Mouse (Mus musculus) neural tube, embryonic 15.5 days (tissue): ENCODE data around the gene Ttyh3. TPM values are rescaled to one million over a fixed set of nuclear protein-coding genes. Genes with fewer than 3 reads are reported as not detected.

Source experiments
- ATAC-seq: fragments of 200-750 bp; cut with Nextera tagmentation; 2 replicates; pipeline ENCODE4 v1.8.0; 2017; ENCODE audit warnings: mild to moderate bottlenecking, moderate TSS enrichment, moderate library complexity; ENCODE audit not compliant: low FRiP score
- H3K27ac ChIP-seq: fragments of 300-500 bp; sonication (generic); replicated peaks from 2 replicates; pipeline ENCODE4 v1.5.1; 2015; ENCODE audit warnings: mild to moderate bottlenecking, inconsistent platforms
- H3K27me3 ChIP-seq: fragments of 300-500 bp; sonication (generic); replicated peaks from 2 replicates; pipeline ENCODE4 v1.6.1; 2015; ENCODE audit warnings: inconsistent platforms
- H3K36me3 ChIP-seq: fragments of 300-500 bp; sonication (generic); 2 replicates; pipeline ENCODE4 v1.6.1; 2015; ENCODE audit warnings: inconsistent platforms
- H3K4me1 ChIP-seq: fragments of 300-500 bp; sonication (generic); 2 replicates; pipeline ENCODE4 v1.6.1; 2015; ENCODE audit warnings: inconsistent platforms
- H3K4me2 ChIP-seq: fragments of 300-500 bp; sonication (generic); 2 replicates; pipeline ENCODE4 v1.6.1; 2015; ENCODE audit warnings: inconsistent platforms, mild to moderate bottlenecking, moderate library complexity
- H3K4me3 ChIP-seq: fragments of 300-500 bp; sonication (generic); replicated peaks from 2 replicates; pipeline ENCODE4 v1.5.1; 2015; ENCODE audit warnings: mild to moderate bottlenecking, inconsistent platforms
- H3K9ac ChIP-seq: fragments of 300-500 bp; sonication (generic); replicated peaks from 2 replicates; pipeline ENCODE4 v1.6.1; 2015; ENCODE audit warnings: mild to moderate bottlenecking, inconsistent platforms
- H3K9me3 ChIP-seq: fragments of 300-500 bp; sonication (generic); replicated peaks from 2 replicates; pipeline ENCODE4 v1.6.1; 2016; ENCODE audit warnings: inconsistent platforms
- WGBS: fragments of 180-500 bp; shearing (Covaris S2); methylation state at CpG from one replicate; pipeline ENCODE4 v1.1.7; 2015; ENCODE audit warnings: mixed read lengths; 5-methylcytosine and 5-hydroxymethylcytosine counted together
- polyA plus RNA-seq: library from polyadenylated mRNA; unstranded; fragments of >200 nt; fragmentation: Nextera tagmentation; extraction: Ambion mirVana; gene quantifications from 2 replicates; pipeline ENCODE4 v1.2.1, GENCODE M21; 2015

The Ttyh3 gene
- polyA plus RNA-seq, 1 experiment from 2014 or later: 63.9 TPM

DNA sequence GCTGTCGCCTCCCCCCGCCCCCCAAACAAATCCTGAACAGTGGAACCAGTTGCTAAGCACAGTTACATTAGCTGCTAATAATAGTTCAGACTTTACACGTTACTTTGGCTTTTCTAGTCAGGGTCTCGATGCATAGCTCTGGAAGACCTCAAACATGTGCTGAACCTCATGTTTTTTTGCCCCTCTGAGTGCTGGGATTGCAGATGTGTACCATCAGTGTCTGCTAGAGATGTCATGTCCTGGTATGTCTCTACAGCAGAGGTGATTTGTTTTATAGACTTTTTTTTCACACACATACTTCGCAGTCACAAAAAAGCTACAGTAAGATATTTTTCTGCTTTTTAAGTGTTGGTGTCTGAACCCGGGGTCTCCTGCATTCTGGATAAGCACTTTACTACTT, 23.3 kb upstream of the Ttyh3 start:
- H3K9ac ChIP-seq: no peak overlapping the region
- H3K9me3 ChIP-seq: no peaks in the 10 kb centered on the region
- no peak overlapping the region for H3K27ac ChIP-seq
- H3K4me2 ChIP-seq: no peak overlapping the region
- peaks cover 14% of the 10 kb centered on the region for H3K4me1 ChIP-seq
- peaks cover 60% of the 10 kb centered on the region for H3K36me3 ChIP-seq
- 95% methylated on average over 6 of the region's 6 CpGs for WGBS
- ATAC-seq: no peak
- H3K27me3 ChIP-seq: no peaks in the 10 kb centered on the region
- H3K4me3 ChIP-seq: no peak overlapping the region

DNA sequence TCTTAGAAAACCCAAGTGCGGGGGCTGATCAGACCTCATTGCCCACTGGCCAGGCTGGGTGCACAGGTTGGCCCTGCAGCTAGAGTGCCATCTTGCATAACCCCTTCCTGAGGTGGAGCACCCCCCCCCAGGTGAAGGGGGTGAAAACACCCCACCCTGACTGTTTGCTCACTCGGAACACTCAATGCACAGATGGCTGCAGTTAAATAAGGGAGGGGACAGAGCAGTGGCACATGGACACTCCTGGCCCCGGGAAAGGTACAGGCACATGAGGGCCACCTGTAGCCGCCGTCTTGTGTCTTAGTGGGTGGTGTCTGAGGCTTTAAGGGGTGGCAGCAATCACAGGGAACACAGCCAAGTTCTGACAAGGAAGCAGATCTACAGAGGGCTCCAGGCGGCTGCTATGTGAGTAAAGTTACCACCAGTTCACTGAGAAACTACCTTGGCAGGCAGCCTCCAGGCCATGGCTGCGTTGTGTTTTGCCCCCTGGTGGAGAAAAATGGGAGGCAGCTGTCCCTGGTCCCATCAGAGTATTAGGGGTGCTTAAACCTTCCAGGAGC, 14.9 kb upstream of the Ttyh3 start:
- H3K4me2 ChIP-seq: no peak overlapping the region
- WGBS: 55% methylated on average over 7 of the region's 7 CpGs
- peak overlapping the region; percentile 42; the same call in 1 of the 2 replicates for H3K27ac ChIP-seq
- no peak overlapping the region for H3K4me3 ChIP-seq
- ATAC-seq: no peak
- no peak overlapping the region for H3K9ac ChIP-seq
- H3K9me3 ChIP-seq: no peaks in the 10 kb centered on the region
- H3K27me3 ChIP-seq: no peaks in the 10 kb centered on the region
- peaks cover 42% of the 10 kb centered on the region for H3K4me1 ChIP-seq
- H3K36me3 ChIP-seq: peaks cover 18% of the 10 kb centered on the region

DNA sequence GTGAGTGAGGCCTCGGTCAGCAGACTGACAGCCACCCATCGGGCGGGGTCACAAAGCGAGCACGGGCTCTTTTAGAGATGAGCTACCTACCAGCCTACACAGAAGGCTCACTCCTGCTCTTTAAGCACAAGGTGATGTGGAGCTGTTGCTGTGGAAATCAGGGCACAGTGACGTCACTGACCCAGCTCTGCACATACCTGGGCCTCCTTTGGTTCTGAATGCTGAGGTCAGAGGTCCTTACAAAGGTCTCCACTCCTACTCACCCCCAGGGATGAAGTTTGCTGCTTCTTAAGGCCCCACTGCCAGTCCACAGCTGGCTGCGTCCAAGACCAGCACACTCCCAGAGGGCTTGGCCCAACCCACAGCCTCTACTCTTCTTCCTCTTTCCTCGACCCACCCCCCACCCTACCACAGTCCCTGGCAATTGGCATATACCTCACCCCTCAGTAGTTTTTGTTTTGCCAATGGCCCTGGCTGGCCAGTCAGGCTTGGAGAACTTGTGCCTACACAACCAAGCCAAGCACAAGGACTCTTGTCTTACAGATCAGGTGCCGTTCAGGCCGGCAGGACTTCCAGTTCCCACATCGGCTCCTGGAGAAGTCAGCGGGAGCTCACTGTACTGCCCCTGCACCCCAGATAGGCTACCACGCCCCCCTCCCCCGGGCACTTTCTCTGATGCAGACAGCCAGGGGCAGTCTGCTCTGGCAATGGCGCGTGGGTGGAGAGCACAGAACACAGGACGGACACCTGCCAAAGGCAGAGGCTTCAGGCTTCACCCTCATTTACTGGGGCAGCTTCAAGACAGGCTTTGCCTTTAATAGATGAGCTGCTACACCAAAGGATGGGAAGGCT, 14.1 kb upstream of the Ttyh3 start:
- H3K27me3 ChIP-seq: no peaks in the 10 kb centered on the region
- peaks cover 42% of the 10 kb centered on the region for H3K4me1 ChIP-seq
- ATAC-seq: no peak
- H3K4me3 ChIP-seq: no peak overlapping the region
- H3K27ac ChIP-seq: no peak overlapping the region
- 71% methylated on average over 17 of the region's 17 CpGs for WGBS
- no peak overlapping the region for H3K9ac ChIP-seq
- H3K4me2 ChIP-seq: no peak overlapping the region
- no peaks in the 10 kb centered on the region for H3K9me3 ChIP-seq
- H3K36me3 ChIP-seq: peaks cover 14% of the 10 kb centered on the region

DNA sequence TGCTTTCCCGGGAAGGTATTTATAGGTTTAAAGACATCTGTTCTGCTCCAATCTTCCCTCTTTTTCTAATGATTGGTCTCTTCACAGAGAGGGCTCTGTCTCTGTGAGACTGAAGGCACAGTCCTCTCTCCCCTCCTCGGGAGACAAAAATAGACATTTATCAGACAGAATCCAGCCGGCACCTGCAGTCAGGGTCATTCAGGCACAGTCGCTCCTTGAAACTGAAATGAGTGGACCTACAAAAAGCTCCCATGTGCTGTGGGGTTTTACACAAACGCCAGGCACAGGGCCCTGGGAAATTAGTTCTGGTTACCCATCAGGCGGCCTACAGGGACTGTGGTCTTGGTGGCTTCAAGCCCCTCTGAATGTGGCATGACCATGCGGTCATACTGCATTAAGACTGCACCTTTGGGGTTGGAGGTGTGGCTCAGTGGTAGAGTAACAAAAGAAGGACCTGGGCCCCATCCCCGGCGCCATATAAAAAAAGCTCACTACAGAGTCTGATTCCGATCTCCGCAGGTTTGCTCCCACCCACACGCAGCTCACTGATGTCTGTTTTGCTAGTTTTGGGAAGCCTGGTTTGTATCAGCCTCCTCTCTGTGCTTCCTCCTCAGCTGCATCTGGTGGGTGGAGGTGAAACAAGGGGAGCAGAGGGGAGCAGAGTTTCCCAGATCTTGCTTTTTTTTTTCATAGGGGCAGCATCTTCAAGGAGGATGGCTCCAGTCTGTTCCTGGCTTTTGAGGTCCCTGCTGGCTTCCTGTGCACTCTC, 13.2 kb upstream of the Ttyh3 start:
- H3K9ac ChIP-seq: no peak overlapping the region
- no peaks in the 10 kb centered on the region for H3K27me3 ChIP-seq
- 51% methylated on average over 12 of the region's 12 CpGs for WGBS
- H3K9me3 ChIP-seq: no peaks in the 10 kb centered on the region
- H3K36me3 ChIP-seq: peaks cover 8% of the 10 kb centered on the region; the same call in 1 of the 2 replicates
- 0 out of 2 replicates have a peak overlapping the region, but pooled peaks have one; percentile 4 for H3K27ac ChIP-seq
- no peak for ATAC-seq
- H3K4me2 ChIP-seq: no peak overlapping the region
- H3K4me3 ChIP-seq: no peak overlapping the region
- peaks cover 42% of the 10 kb centered on the region for H3K4me1 ChIP-seq

DNA sequence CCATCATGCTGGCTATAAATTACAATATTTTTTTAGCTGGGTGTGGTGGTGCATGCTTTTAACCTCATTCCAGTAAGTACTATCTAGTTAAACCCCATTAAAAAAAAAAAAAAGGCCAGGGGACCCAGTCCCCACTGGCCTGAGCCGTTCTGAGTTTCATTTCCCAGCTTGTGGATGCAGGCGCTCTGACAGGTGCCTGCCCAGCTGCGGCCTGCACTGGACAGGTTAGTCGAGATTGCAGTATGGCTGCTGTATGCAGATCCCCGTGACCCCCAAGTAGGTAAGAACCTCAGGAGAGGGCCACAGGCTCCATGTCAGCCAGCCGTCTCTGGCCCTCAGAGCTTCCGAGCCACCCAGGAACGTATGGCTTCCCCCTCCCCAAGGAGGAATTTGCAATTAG, 12.6 kb upstream of the Ttyh3 start:
- H3K9ac ChIP-seq: no peak overlapping the region
- H3K9me3 ChIP-seq: no peaks in the 10 kb centered on the region
- no peak overlapping the region for H3K4me3 ChIP-seq
- 76% methylated on average over 8 of the region's 8 CpGs for WGBS
- H3K4me2 ChIP-seq: no peak overlapping the region
- no peak overlapping the region; the same call in 1 of the 2 replicates for H3K27ac ChIP-seq
- ATAC-seq: no peak
- H3K4me1 ChIP-seq: peaks cover 42% of the 10 kb centered on the region
- H3K36me3 ChIP-seq: peaks cover 6% of the 10 kb centered on the region; the same call in 1 of the 2 replicates
- no peaks in the 10 kb centered on the region for H3K27me3 ChIP-seq

DNA sequence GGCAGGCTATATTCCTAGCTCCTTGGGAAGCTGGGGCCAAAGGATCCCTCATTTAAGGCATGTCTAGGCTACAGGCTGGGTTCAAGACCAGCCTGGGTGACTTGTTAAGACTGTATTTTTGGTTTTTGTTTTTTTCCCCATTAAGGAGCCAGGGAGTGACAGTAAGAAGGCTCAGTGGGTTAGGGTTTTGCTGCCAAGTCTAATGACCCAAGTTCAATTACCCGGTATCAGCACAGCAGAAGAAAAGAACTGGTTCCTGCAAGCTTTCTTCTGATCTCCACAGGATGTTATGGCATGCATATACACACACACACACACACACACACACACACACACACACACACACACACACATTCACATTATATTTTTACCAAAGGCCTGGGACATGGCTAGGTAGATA, 11.6 kb upstream of the Ttyh3 start:
- H3K9ac ChIP-seq: 0 out of 2 replicates have a peak overlapping the region, but pooled peaks have one; percentile 33
- WGBS: 60% methylated on average over 1 of the region's 1 CpGs
- no peak overlapping the region for H3K4me2 ChIP-seq
- H3K9me3 ChIP-seq: no peaks in the 10 kb centered on the region
- peak overlapping the region; percentile 80 for H3K27ac ChIP-seq
- H3K27me3 ChIP-seq: no peaks in the 10 kb centered on the region
- no peak overlapping the region for H3K4me3 ChIP-seq
- peaks cover 42% of the 10 kb centered on the region for H3K4me1 ChIP-seq
- no peaks in the 10 kb centered on the region for H3K36me3 ChIP-seq
- ATAC-seq: no peak

DNA sequence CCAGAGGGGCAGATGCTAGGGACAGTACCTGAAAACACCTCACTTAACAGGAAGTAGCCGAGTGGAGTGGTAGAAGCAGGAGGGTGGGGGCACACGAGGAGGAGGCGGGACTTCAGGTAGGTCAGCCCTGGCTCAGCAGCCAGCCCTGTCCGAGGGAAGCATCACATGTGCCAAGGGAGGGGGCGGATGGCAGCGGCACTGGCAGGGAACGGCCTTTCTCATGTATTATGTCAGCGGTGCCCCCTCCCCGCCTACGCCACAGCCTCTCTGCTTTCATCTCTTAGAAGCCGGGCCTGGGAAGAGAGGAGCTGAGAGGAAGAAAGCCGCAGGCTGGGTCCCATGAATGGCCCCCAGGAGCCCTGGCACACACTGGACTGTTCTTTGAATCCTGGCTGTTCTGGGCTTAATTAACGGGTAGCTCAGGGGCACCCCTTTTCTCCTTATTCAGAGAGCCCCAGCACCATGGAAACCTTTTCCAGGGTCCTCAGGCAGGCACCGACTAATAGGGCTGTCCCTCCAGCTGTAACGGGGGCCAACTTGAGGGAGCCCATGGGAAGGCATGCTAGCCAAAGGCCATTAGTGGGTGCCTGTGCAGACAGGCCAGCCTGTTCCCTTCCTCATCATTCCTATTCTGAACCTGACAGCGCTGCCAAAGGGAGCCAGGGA, 10.9 kb upstream of the Ttyh3 start:
- WGBS: 20% methylated on average over 16 of the region's 16 CpGs
- Histone ChIP-seq H3K27ac (peak overlapping the region; percentile 80), H3K9ac (0 out of 2 replicates have a peak overlapping the region, but pooled peaks have one; percentile 33), H3K9me3 (no peaks in the 10 kb centered on the region), H3K27me3 (no peaks in the 10 kb centered on the region), H3K4me1 (peaks cover 42% of the 10 kb centered on the region), H3K4me3 (no peak overlapping the region), H3K4me2 (peak overlapping the region; percentile 24; the same call in 1 of the 2 replicates), H3K36me3 (no peaks in the 10 kb centered on the region)
- ATAC-seq: peak; percentile 83

DNA sequence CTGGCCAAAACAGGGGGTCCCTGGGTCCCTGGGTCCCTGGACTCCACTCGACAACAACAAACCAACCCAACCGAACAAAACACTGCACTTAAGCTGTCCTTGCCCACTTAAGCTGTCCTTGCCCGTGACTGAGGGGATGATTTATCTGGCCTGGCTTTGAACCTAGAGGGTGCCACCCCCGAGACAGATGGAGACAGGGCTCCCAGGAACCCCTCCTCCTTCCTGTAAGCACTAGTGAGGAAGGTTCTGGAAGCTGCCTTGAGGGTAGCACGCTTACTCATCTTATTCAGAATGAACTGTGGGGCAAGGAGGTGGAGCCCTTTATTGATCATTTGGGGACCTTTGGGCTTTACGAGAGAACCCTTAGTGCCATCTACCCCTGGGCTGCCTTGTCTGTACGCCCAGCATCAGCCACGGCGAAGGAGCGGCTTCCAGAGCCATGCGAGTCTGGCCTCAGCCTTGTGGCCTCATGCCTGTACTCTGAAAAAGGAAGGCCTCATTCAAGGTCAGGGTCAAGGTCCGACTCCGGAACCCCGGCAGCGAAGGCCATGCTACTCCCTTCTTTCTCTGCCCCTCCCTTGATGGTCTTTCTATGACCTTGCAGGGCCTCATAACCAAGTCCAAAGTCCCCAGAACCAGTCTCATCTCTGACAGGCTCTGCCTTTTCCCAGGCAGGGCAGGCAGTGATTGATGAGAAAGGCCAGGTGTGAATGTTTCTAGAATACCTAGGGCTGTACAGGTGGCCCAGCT, 5.4 kb upstream of the Ttyh3 start:
- no peak overlapping the region for H3K27ac ChIP-seq
- peaks cover 15% of the 10 kb centered on the region for H3K4me1 ChIP-seq
- WGBS: 72% methylated on average over 15 of the region's 15 CpGs
- no peak overlapping the region for H3K4me3 ChIP-seq
- no peak overlapping the region for H3K9ac ChIP-seq
- H3K36me3 ChIP-seq: no peaks in the 10 kb centered on the region
- H3K9me3 ChIP-seq: no peaks in the 10 kb centered on the region
- no peak for ATAC-seq
- H3K4me2 ChIP-seq: no peak overlapping the region
- H3K27me3 ChIP-seq: no peaks in the 10 kb centered on the region

DNA sequence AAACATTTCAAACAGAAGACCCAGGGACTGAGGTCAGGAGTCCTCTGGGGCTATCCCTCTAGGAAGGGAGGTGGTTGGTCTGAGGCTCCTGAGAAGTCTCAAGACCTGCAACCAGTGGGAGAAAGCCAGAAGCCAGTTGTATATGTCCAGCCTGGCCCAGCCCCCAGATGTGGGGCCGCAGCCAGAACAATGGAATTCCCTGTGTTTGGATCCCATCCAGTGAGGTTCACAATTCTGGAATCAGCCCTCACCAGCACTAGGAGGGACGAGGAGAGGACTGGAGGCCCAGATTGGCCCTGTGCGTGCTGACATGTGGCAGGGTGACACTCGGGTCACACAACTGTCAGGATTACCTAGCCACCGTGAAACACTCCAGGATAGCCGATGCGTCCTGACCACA, 3.8 kb upstream of the Ttyh3 start:
- ATAC-seq: no peak
- H3K4me1 ChIP-seq: peaks cover 17% of the 10 kb centered on the region
- WGBS: 73% methylated on average over 7 of the region's 7 CpGs
- no peaks in the 10 kb centered on the region for H3K36me3 ChIP-seq
- H3K9me3 ChIP-seq: no peaks in the 10 kb centered on the region
- no peak overlapping the region for H3K27ac ChIP-seq
- H3K27me3 ChIP-seq: no peaks in the 10 kb centered on the region
- H3K4me3 ChIP-seq: no peak overlapping the region
- H3K4me2 ChIP-seq: no peak overlapping the region
- no peak overlapping the region for H3K9ac ChIP-seq

DNA sequence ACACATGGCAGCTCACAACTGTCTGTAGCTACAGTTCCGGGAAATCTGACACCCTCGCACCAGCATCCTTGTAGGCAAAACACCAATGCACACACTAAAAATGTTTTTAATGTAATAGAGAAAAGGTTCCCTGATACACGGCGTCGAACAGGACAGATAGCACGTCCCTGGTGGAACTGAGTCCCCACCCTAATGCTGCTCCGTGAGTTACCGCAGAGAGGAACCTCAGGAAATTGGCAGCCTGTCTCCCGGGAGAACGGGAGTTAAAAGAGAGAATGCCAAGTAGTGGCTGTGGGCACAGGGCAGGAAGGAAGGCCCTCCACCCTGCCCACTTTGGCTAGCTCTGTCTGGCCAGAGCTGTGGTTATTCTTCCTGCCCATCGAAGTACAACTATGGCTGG, 2.4 kb upstream of the Ttyh3 start:
- Histone ChIP-seq H3K27ac (0 out of 2 replicates have a peak overlapping the region, but pooled peaks have one; percentile 28), H3K9ac (no peak overlapping the region), H3K4me2 (no peak overlapping the region), H3K36me3 (no peaks in the 10 kb centered on the region), H3K9me3 (no peaks in the 10 kb centered on the region), H3K4me1 (peaks cover 31% of the 10 kb centered on the region), H3K4me3 (no peak overlapping the region), H3K27me3 (no peaks in the 10 kb centered on the region)
- WGBS: 71% methylated on average over 11 of the region's 11 CpGs
- ATAC-seq: no peak
